Mouse (Mus musculus) heart, adult 8-10 months (tissue): ENCODE results near the gene AC124502.3. TPM values are rescaled to one million over a fixed set of nuclear protein-coding genes. Genes with fewer than 3 reads are reported as not detected.
A peak's percentile ranks its signal among the peaks of the same experiment; 100 is the strongest.

ENCODE experiments used
- DNase-seq: peaks from one replicate; pipeline ENCODE4 v3.0.0; 2022; ENCODE audit warnings: low spot score
- total RNA-seq, 4 experiments: library from RNA; stranded (reverse); gene quantifications; 2 replicates each; pipeline ENCODE4 v1.2.4; 2022

The AC124502.3 gene
- total RNA-seq, 4 experiments from 2014 or later, result 2.4 to 3.4 (median 2.6) TPM

DNA sequence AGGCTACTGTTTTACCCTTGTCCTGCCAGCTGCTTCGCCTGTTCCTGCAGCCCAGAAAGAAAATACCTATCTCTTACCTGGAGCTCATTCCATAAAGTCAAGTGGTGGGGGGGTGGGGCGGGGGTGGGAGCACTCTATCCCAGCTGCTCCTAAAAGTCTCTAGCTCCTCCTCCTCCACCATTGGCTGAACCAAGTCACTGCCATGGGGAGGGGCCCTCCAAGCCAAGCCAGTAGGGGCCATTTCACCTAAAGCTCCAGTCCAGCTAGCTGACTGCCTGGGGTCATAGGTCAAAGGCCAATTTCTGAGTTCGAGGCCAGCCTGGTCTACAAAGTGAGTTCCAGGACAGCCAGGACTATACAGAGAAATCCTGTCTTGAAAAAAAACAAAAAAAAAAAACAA lies 6.0 kb upstream of the AC124502.3 start:
- no peak for DNase-seq

DNA sequence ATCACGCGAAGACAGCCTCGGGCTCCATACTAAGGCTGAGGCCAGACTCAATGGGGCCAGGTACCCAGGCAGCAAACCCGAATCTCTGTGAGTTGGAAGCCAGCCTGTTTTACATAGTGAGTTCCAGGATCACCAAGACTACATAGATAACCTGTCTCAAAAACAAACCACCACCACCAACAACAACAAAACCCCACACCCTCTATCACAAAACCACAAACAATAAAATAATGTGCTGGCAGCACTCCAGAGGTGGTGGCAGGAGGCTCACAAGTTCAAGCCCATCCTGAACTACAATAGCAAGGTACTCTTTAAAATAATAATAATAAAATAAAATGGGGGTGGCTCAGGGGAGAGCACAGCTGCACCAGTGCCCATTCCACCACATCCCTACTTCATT lies 2.1 kb upstream of the AC124502.3 start:
- DNase-seq, result no peak

DNA sequence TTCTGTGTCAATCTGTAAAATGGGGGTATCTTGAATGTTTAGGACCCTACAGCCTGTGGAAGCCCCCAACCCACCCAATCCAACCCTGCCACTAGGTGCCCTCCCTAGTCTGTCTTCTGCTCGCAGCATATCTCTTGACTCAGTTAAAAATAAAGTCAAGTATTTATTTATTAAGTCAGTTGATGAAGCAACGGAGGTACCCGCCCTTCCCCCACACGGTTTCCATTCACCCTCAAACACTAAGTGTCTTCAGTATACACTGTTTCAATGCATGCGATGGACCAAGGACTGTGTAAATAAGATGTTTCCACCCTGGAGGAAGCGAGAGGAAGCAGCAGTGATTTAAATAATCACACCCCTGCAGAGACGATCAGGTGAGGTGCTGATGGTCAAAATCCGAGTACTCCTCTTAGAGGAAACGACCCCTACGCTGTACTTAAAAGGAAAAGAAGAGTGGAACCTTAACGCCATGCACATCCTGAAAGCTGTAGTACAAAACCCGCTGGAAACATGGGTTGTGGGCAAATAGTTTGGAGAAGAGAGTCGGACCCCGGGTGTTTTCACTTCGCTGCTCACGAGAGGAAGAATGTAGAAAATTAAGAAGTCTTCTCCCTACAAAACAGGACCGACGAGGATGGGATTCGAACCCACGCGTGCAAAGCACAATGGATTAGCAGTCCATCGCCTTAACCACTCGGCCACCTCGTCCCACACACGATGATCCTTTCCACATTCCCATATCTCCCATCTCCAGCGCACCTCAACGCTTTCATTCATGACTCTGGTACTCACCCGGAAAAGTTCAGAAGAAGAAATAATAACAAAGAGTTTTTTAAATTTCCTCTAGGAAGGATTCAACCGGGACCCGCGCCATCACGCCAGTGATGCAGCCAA lies 766 bp upstream of the AC124502.3 start:
- peak; percentile 88 for DNase-seq

DNA sequence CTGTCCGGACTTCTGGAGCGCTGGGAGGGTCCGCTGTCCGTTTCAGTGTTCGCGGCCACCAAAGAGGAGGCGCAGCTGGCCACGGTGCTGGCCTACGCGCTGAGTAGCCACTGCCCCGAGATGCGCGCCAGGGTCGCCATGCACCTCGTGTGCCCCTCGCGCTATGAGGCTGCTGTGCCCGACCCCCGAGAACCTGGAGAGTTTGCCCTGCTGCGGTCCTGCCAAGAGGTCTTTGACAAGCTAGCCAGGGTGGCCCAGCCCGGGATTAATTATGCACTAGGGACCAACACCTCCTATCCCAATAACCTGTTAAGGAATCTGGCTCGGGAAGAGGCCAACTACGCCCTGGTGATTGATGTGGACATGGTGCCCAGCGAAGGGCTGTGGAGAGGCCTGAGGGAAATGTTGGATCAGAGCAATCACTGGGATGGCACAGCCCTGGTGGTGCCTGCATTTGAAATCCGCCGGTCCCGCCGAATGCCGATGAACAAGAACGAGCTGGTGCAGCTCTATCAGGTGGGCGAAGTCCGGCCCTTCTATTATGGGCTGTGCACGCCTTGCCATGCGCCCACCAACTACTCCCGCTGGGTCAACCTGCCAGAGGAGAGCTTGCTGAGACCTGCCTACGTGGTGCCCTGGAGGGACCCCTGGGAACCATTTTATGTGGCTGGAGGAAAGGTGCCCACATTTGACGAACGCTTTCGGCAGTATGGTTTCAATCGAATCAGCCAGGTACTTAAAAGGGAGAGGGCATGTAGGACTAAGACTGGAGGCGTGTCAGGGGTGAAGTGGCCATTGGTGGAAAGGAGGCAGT lies 817 bp downstream of the AC124502.3 start:
- DNase-seq, result no peak

DNA sequence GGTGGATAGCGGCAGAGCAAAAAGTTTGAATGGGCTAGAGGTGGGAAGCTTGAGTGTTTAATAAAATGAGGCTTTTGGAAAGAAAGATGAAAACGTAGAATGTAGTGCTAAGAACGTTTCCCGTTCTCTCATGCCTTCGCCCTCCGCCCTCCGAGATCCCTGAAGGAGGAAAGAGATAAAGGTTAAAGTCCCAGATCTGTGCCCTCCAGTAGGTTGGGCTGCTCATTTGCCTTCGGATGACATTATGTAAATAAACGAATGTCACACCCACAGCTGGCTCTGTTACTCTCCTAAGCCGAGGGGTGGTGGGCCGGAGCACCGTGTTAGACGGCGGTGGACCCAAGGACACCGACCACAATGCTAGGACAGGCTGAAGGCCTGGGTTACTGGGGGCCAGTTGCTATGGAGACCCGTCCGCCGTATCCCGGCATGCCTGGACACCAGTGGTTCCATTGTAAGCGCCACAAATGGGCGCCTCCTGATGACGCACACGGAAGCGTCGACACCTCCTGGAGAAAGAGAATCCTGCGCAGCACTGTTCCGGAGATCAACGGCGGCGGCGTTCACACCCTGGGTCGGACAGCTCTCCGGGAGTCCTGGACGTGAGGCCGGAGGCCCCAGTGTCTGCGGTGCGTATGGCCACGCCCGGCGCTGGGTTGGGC lies 2.3 kb downstream of the AC124502.3 start, which contains the start of gene Brms1:
Brms1 (plus strand) TSS at position 493 of the 662 bp plus-strand sequence.
- DNase-seq, result peak; percentile 91

DNA sequence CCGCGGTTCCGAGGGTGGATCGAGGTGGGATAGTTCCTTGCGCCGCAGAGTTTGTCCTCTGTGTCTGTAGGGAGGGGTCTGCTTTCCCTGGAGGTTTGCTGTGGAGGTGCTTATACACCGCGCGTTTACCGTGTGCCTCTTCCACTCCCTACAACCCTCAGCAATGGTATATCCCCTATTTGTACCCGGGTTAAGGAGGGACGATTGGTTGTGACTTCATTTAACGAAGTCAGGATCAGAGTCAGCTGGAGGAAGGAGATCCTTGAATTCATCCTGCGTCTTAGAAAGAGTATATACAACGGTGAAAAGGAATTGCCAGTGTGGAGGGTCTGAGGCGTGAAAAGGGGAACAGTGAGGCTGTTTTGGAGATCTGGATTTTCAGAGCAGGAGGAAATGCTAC lies 2.9 kb downstream of the AC124502.3 start:
- DNase-seq, result no peak

DNA sequence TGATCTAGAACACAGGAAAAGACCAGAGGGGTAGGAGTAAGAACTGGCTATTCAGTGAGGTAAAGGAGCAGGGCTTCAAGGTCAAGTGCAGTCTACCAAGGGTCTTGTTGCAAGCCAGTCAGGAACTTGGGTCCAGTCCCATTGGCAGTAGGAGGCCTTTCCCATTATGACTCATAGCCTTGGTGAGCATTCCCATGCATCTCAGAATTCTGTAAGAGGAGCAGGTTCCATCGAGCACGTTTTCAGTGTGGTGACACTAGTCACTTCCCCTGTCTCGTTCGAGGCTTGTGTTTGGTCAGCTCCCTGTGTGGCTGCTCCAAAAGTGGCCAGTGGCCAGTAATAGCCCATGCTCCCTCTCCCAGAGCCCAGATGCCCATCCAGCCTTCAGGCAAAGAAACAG lies 6.8 kb downstream of the AC124502.3 start:
- no peak for DNase-seq

DNA sequence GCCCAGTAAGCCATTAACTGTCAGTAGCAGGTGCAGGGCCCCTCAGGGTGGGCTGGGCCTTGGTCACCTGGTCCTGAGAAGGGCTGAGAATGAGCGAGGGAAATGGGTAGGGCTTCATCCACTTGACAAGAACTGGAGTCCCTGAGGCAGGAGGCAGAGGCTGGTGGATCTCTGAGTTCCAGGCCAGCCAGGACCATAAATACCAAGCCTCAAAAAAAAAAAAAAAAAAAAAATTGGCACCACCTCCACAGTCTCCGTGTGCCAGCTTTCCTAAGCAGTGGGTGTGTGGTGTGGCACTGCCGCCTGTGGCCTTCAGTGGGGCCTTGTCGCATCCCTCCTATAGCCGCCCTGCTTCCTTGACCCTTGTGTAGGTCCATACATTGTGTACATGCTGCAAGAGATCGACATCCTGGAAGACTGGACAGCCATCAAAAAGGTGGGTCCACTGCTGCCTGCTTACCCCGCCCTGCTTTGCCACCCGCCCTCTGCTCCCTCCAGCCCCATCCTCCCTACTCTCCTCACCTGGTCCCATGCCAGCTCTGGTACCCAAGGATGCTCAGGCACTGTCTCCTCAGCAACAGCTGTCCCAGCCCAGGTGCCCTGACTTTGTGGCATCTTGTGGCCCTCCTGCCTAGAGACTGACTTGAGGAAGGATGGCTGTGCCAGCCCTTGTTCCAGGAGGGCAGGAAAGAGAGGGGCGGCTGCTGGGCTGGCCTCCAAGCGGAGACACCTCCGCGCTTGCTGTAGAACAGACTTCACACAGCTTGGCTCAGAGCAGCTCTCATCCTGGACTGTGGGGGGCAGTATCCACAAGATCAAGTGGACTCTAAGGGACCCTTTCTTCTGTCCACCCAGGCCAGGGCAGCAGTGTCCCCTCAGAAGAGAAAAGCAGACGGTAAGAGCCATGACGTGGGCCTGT lies 9.7 kb downstream of the AC124502.3 start:
- DNase-seq, result no peak

DNA sequence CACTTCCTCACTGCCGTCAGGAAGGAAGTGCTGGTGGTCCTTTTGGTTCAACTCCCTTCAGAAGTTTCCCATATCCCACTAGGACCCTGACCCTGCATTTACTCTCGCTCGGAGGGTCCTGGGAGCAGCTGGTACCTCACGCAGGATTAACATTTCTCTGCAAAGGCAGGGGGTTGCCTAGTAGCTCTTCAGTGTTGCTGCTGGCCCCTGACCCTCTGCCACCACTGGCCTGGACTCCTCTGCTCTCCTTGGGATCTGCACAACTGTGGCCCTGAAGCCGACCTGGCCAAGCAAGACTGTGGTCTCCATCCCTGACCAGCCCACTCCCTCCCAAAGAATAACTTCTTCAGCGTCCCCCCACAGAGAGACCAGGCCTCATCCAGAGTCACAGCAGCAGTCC lies 10.6 kb downstream of the AC124502.3 start:
- DNase-seq, result no peak

DNA sequence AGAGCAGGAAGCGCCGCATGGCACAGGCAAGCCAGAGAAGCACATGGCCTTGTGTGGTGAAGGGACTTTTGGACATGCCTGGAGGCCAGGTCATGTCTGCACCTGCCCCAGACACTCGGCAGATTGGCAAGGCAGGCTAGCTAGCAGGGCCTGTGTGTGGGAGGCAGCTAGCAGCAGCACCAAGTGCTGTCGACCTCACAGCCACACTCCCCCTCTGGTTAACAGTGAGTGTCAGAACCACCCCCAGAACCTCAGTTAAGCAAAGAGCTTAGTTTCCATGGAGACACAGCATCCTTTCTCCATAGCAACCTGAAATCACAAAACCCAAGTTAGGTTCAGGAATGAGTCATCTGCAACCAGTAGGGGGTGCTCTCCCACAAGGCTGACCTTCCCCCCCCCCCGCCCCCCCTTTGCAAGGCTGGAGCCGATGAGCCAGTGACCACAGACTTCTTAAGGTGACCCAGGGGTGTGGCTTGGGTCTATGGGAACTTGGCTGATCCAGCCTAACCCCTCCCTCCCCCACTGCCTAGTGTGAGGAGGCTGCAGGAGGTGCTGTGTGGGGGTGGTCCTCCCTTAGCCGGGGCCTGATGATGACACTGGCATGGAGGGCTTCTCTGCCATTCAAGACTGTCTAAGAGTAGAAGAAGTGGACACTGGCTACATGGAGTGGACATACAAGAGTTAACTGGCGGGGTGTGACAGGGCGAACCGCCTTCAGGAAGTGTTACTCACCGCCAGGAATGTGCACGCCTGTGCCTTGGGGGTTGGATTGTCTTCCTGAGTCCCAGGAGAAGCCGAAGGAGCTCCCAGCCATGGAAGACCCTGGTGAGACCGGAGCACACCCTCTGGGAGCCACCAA lies 11.6 kb downstream of the AC124502.3 start, which contains the start of gene Rin1:
Rin1 (plus strand) TSS at position 435 of the 859 bp plus-strand sequence.
- DNase-seq, result no peak

DNA sequence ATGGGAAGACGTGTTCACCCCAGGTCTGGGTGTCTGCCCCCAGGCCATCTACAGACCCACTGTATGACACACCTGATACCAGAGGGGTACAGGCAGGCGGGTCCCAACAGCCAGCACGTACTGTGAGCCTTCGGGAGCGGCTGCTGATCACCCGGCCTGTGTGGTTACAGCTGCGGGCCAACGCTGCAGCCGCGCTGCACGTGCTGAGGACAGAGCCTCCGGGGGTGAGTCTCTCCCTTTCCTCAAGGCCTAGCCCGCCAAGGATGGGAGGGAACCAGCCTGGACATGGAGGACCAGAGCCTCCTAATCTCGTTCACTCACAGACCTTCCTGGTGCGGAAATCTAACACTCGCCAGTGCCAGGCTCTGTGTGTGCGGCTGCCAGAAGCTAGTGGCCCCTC lies 12.3 kb downstream of the AC124502.3 start:
- no peak for DNase-seq

DNA sequence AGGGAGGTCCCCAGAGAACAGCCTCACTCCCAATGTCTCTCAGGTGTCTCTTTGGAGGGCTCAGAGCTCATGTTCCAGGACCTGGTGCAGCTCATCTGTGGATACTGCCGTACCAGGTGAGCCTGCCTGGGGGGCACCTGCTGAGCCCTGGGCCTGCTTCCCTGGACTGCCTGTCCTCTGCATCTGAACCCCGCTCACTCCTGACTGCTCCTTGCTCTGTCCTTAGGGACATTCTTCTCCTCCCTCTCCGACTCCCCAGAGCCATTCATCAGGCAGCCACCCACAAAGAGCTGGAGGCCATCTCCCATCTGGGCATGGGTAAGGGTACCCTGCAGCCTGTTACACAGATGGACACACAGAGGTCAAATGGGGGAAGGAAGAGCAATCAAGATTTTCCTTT lies 12.8 kb downstream of the AC124502.3 start:
- DNase-seq, result no peak

DNA sequence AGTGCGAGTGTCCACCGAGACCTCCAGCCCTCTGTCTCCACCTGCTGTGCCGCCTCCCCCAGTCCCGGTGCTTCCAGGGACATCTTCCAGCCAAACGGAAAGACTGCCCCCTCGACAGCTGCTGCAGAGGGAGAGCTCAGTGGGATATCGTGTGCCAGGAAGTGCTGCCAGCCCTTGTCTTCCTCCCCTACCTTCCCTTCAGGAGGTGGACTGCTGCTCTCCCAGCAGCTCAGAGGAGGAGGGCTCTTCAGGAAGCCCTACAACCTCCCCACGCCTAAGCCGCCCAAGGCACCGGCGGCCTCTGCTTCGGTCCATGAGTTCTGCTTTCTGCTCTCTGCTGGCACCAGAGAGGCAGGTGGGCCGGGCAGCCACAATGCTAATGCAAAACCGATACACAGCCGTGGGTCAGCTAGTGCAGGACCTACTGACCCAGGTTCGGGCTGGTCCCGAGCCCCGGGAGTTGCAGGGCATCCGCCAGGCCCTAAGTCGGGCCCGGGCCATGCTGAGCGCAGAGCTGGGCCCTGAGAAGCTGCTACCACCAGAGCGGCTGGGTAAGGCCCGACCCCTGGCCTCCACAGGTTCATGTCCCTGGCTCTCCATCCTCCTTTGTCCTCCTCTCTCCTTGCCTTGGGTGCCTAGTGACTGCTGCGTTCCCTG lies 13.6 kb downstream of the AC124502.3 start:
- DNase-seq, result no peak

DNA sequence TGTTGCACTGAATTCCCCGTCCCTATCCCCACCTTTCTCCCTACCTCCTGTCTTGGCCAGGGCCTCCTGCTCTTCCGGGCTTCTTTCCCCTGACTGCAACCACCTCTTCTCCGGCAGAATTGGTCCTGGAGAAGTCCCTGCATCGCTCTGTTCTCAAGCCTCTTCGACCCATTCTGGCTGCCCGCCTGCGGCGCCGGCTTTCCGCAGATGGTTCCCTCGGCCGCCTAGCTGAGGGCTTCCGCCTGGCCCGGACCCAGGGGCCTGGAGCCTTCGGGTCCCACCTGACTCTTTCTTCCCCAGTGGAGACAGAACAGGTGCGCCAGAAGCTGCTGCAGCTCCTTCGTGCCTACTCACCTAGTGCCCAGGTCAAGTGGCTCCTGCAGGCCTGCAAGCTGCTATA lies 14.2 kb downstream of the AC124502.3 start:
- no peak for DNase-seq

DNA sequence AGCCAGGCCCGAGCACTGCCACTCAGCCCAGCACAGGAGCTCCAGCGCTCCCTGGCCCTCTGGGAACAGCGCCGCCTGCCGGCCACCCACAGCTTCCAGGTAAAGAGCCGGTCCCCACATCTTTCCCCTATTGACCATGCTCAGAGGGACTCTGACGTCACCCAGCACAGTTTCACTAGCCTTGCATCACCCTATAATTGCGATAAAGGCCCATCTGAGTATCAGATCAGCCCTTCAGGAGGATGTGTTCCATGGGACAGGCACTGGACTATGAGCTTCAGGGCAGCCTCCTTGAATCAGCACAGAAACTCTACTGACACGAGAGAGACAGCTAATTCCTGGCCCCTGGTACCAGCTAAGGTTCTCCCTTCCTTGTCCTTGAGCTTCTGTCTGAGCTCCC lies 15.2 kb downstream of the AC124502.3 start:
- no peak for DNase-seq

DNA sequence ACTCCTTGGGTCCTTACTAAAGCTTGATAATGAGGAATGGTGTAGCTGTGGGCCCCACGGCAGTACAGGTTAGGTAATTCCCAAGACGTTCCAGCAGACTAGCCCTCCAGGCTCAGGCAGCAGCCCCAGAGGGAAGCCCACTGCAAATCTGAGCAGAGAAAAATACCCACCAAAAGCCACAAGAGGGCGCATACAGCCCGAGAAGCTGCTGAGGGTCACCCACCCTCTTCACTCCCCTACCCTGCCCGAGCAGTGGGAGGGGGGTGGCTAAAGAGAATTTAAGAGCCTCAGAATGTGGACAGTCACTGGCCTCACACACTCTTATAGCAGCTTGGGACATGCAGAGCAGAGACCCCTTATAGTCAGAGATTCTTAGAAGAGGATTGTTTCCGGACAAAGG lies 17.6 kb downstream of the AC124502.3 start:
- DNase-seq, result no peak

DNA sequence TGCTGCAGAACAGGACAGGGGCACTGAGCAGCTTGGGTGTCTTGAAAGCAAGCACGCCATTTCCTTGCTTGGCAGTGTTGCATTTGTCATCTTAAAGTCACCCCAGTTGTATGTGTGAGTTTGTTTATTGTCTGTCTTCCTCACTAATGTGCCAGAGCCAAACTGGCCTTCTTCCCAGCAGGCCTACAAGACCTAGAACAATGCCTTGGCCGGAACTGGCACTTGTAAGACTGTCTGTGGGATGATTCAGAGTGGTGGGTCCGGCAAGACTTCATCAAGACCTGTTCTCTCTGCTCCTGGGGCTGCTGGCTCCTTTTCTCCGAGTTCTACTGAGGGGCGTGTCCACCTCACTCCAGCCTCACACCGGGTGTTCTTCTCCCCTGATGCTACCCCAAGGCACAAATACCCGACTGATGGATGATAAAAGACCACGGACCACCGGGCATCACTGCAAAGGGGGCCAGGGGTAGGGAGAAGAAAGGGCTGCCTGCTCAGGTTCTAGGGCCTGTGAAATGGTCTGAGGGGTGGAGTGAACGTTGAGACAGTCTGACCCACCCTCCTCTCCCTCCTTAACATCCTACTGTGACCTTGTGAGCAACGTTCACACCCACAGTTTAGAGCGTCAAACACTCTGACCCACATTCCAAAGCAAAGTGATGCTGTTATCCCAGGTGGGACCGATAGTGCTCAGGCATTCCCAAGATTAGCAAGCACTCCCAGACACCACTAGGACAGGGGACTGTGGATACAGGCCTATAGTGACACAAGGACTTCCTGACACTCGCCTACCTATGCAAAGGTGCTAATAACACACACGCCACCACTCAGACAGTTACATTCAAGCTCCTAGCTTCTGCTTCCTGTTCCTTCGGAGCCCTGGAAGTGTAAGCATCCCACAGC lies 19.4 kb downstream of the AC124502.3 start:
- DNase-seq, result no peak
